Mouse (Mus musculus): ENCODE data around the gene Ikzf2.

Gene Ikzf2

GRCm38 (mm10) chr1:69667456-69667855, 19.6 kb downstream of the Ikzf2 start:
- no peak for DNase-seq (ENCODE audit: inconsistent age in 2 of 2, low spot score in 1 of 2)

- DNase-seq (ENCODE audit: inconsistent age in 2 of 2, low spot score in 1 of 2): no peak
Measured at GRCm38 (mm10) chr1:69659779-69660178, 27.3 kb downstream of the Ikzf2 start.

GRCm38 (mm10) chr1:69658051-69658450, 29.0 kb downstream of the Ikzf2 start:
- DNase-seq (ENCODE audit: inconsistent age in 2 of 2, low spot score in 1 of 2): no peak

- no peak for DNase-seq (ENCODE audit: inconsistent age in 2 of 2, low spot score in 1 of 2)
Measured at GRCm38 (mm10) chr1:69657455-69657854, 29.6 kb downstream of the Ikzf2 start.

GRCm38 (mm10) chr1:69656929-69657328, 30.1 kb downstream of the Ikzf2 start:
- DNase-seq (ENCODE audit: inconsistent age in 2 of 2, low spot score in 1 of 2): no peak

GRCm38 (mm10) chr1:69656047-69656782, 30.8 kb downstream of the Ikzf2 start:
- no peak for DNase-seq (ENCODE audit: inconsistent age in 2 of 2, low spot score in 1 of 2)

- DNase-seq (ENCODE audit: inconsistent age in 2 of 2, low spot score in 1 of 2): peak in 1 of 2 experiments; percentile 63
Measured at GRCm38 (mm10) chr1:69655368-69655767, 31.7 kb downstream of the Ikzf2 start.

GRCm38 (mm10) chr1:69654955-69655354, 32.1 kb downstream of the Ikzf2 start:
- DNase-seq (ENCODE audit: inconsistent age in 2 of 2, low spot score in 1 of 2): peak in 1 of 2 experiments; percentile 46

GRCm38 (mm10) chr1:69653419-69653818, 33.6 kb downstream of the Ikzf2 start:
- DNase-seq (ENCODE audit: inconsistent age in 2 of 2, low spot score in 1 of 2): no peak

- no peak for DNase-seq (ENCODE audit: inconsistent age in 2 of 2, low spot score in 1 of 2)
Measured at GRCm38 (mm10) chr1:69643138-69643537, 43.9 kb downstream of the Ikzf2 start.

- DNase-seq (ENCODE audit: inconsistent age in 2 of 2, low spot score in 1 of 2): no peak
Measured at GRCm38 (mm10) chr1:69641986-69642385, 45.1 kb downstream of the Ikzf2 start.

- no peak for DNase-seq (ENCODE audit: inconsistent age in 2 of 2, low spot score in 1 of 2)
Measured at GRCm38 (mm10) chr1:69638321-69638720, 48.7 kb downstream of the Ikzf2 start.

- no peak for DNase-seq (ENCODE audit: inconsistent age in 2 of 2, low spot score in 1 of 2)
Measured at GRCm38 (mm10) chr1:69637907-69638306, 49.1 kb downstream of the Ikzf2 start.

- DNase-seq (ENCODE audit: inconsistent age in 2 of 2, low spot score in 1 of 2): no peak
Measured at GRCm38 (mm10) chr1:69634259-69634658, 52.8 kb downstream of the Ikzf2 start.

GRCm38 (mm10) chr1:69630508-69630907, 56.5 kb downstream of the Ikzf2 start:
- DNase-seq (ENCODE audit: inconsistent age in 2 of 2, low spot score in 1 of 2): no peak

GRCm38 (mm10) chr1:69629513-69629912, 57.5 kb downstream of the Ikzf2 start:
- DNase-seq (ENCODE audit: inconsistent age in 2 of 2, low spot score in 1 of 2): no peak

GRCm38 (mm10) chr1:69612076-69612475, 75.0 kb downstream of the Ikzf2 start:
- no peak for DNase-seq (ENCODE audit: inconsistent age in 2 of 2, low spot score in 1 of 2)

GRCm38 (mm10) chr1:69611204-69611725, 75.8 kb downstream of the Ikzf2 start:
- DNase-seq (ENCODE audit: inconsistent age in 2 of 2, low spot score in 1 of 2): no peak

GRCm38 (mm10) chr1:69610791-69611190, 76.3 kb downstream of the Ikzf2 start:
- DNase-seq (ENCODE audit: inconsistent age in 2 of 2, low spot score in 1 of 2): no peak

- peak in 1 of 2 experiments; percentile 69 for DNase-seq (ENCODE audit: inconsistent age in 2 of 2, low spot score in 1 of 2)
Measured at GRCm38 (mm10) chr1:69608846-69609245, 78.2 kb downstream of the Ikzf2 start.

- no peak for DNase-seq (ENCODE audit: inconsistent age in 2 of 2, low spot score in 1 of 2)
Measured at GRCm38 (mm10) chr1:69606844-69607243, 80.2 kb downstream of the Ikzf2 start.

- no peak for DNase-seq (ENCODE audit: inconsistent age in 2 of 2, low spot score in 1 of 2)
Measured at GRCm38 (mm10) chr1:69604213-69604612, 82.8 kb downstream of the Ikzf2 start.

- no peak for DNase-seq (ENCODE audit: inconsistent age in 2 of 2, low spot score in 1 of 2)
Measured at GRCm38 (mm10) chr1:69600954-69601353, 86.1 kb downstream of the Ikzf2 start.

All from adrenal gland, adult (tissue).